Comparison of ENCODE assay signal across 1 mouse cellular context in the genomic region with DNA sequence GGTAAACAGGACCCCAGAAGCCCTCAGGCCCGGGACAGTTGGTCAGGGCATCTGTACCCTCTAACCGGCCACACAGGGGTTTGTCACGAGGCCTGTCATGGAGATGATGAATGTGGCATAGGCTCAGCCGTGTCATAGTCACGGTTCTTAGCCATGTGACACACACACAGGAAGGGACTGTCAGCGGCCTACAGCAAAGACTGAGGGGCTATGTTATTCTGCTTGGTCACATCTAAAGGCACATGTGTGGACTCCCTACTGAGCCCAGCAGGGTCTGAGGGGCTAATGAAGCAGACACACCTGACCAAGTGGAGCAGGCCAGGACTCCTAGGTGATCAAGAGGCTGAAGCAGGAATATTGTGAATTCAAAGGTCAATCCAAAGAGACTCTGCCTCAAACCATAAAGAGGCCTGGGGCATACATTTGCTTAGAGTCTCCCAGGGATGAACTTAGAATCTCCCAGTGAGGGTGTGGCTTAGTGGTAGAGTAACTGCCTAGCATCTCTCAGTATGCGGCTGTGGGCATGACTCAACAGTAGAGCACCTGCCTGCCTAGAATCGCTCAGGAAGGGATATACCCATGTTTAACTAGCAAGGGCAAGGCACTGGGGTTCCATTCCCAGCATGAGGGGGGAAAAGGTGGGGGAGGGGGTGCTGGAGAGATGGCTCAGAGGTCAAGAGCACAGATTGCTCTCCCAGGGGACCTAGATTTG.
TF ChIP-seq lines count a peak whose summit lies in the region.

No protein-coding gene starts in this region.

TF ChIP-seq in CH12.LX, 34 proteins besides CTCF, POLR2A, EP300 and RAD21:
- TF ChIP-seq JUN (IDR thresholded peaks at IDR 0.05; ENCODE audit: insufficient read depth, low read depth, low read length) = no peak
- peak; percentile 86 for TF ChIP-seq MEF2A (IDR thresholded peaks at IDR 0.05; ENCODE audit: borderline replicate concordance, low read depth, low read length)
- TF ChIP-seq USF2 (conservative IDR thresholded peaks at IDR 0.05; ENCODE audit: low read depth, low read length) = 0 out of 2 replicates have a peak, but pooled peaks have one; percentile 32
- peak; percentile 51 for TF ChIP-seq IRF4 (IDR thresholded peaks at IDR 0.05; ENCODE audit: low read depth, low read length)
- no peak for TF ChIP-seq POLR2AphosphoS2 (IDR thresholded peaks at IDR 0.05; ENCODE audit: low read depth, low read length)
- 0 out of 2 replicates have a peak, but pooled peaks have one; percentile 44 for TF ChIP-seq MAFK (IDR thresholded peaks at IDR 0.05; ENCODE audit: insufficient replicate concordance, low read length)
- TF ChIP-seq USF1 (IDR thresholded peaks at IDR 0.05; ENCODE audit: low read depth, low read length) = peak; percentile 41
- peak; percentile 27; the same call in 1 of the 2 replicates for TF ChIP-seq CHD2 (IDR thresholded peaks at IDR 0.05; ENCODE audit: low read length)
- TF ChIP-seq MAX (IDR thresholded peaks at IDR 0.05; ENCODE audit: low read length) = peak; percentile 42
- peak; percentile 76 for TF ChIP-seq MXI1 (IDR thresholded peaks at IDR 0.05; ENCODE audit: low read depth, low read length)
- TF ChIP-seq NELFE (IDR thresholded peaks at IDR 0.05; ENCODE audit: low read depth, low read length) = peak; percentile 50; the same call in 1 of the 2 replicates
- TF ChIP-seq GABPA (IDR thresholded peaks at IDR 0.05; ENCODE audit: insufficient replicate concordance, low read depth, low read length) = no peak
- no peak for TF ChIP-seq HCFC1 (IDR thresholded peaks at IDR 0.05; ENCODE audit: low read depth, low read length)
- TF ChIP-seq ETS1 (conservative IDR thresholded peaks at IDR 0.05; ENCODE audit: low read depth, low read length) = peak; percentile 58
- 0 out of 2 replicates have a peak, but pooled peaks have one; percentile 2 for TF ChIP-seq SMC3 (IDR thresholded peaks at IDR 0.05; ENCODE audit: low read depth, low read length)
- TF ChIP-seq SIN3A (IDR thresholded peaks at IDR 0.05; ENCODE audit: low read length) = peak; percentile 87
- no peak for TF ChIP-seq KAT2A (IDR thresholded peaks at IDR 0.05; ENCODE audit: insufficient replicate concordance, low read length)
- 0 out of 2 replicates have a peak, but pooled peaks have one; percentile 29 for TF ChIP-seq TBP (conservative IDR thresholded peaks at IDR 0.05; ENCODE audit: low read depth, low read length)
- peak; percentile 83 for TF ChIP-seq BHLHE40 (IDR thresholded peaks at IDR 0.05; ENCODE audit: low read depth, low read length)
- TF ChIP-seq MYC (IDR thresholded peaks at IDR 0.05; ENCODE audit: low read depth, low read length) = peak; percentile 50
- no peak for TF ChIP-seq UBTF (IDR thresholded peaks at IDR 0.05; ENCODE audit: low read depth, low read length)
- TF ChIP-seq PAX5 (IDR thresholded peaks at IDR 0.05; ENCODE audit: low read length) = no peak
- TF ChIP-seq TCF12 (IDR thresholded peaks at IDR 0.05; ENCODE audit: low read depth, low read length) = peak; percentile 70; the same call in 1 of the 2 replicates
- peak; percentile 43; the same call in 1 of the 2 replicates for TF ChIP-seq ZMIZ1 (IDR thresholded peaks at IDR 0.05; ENCODE audit: low read depth, low read length)
- 0 out of 2 replicates have a peak, but pooled peaks have one; percentile 30 for TF ChIP-seq ELF1 (IDR thresholded peaks at IDR 0.05; ENCODE audit: low read depth, low read length)
- no peak for TF ChIP-seq NRF1 (IDR thresholded peaks at IDR 0.05; ENCODE audit: low read depth, low read length)
- 0 out of 2 replicates have a peak, but pooled peaks have one; percentile 19 for TF ChIP-seq RCOR1 (conservative IDR thresholded peaks at IDR 0.05; ENCODE audit: low read depth, low read length)
- TF ChIP-seq CHD1 (IDR thresholded peaks at IDR 0.05; ENCODE audit: low read depth, low read length) = 0 out of 2 replicates have a peak, but pooled peaks have one; percentile 24
- TF ChIP-seq ZNF384 (IDR thresholded peaks at IDR 0.05; ENCODE audit: low read depth, low read length) = no peak
